Mouse (Mus musculus) frontal cortex, postnatal 14 days (tissue): Measurements from ENCODE around the gene Mterf4.
A peak's percentile ranks its signal among the peaks of the same experiment; 100 is the strongest.
"Not testable (repeated sequence)": the region's sequence is repeated elsewhere in the genome, so short reads cannot be mapped to it uniquely, and the experiment has no call there.

Experiments used
- DNase-seq, 2 experiments: peaks; one replicate each; pipeline ENCODE4 v3.0.0; 2022; ENCODE audit warnings: low spot score in 2 of 2

Mterf4 gene

GRCm38 (mm10) chr1:93305581-93306337 is at the start of gene Mterf4:
TSS of gene Mterf4 (minus strand) at chr1:93305915.
- DNase-seq: peak; percentile 64 to 75

- DNase-seq: no peak
These were observed 47.0 kb upstream of the Mterf4 start for GRCm38 (mm10) chr1:93352724-93353123.

- DNase-seq: no peak
These were observed 44.0 kb upstream of the Mterf4 start for GRCm38 (mm10) chr1:93349701-93350100.

- no peak for DNase-seq
These were observed 41.5 kb upstream of the Mterf4 start for GRCm38 (mm10) chr1:93347176-93347575.

GRCm38 (mm10) chr1:93343504-93344047 is 37.9 kb upstream of the Mterf4 start:
- DNase-seq: peak; percentile 93

- peak; percentile 91 to 94 for DNase-seq
These were observed 37.2 kb upstream of the Mterf4 start, which contains the start of the genes Ppp1r7 and Pask for GRCm38 (mm10) chr1:93342648-93343503. TSS of gene Ppp1r7 (plus strand) at chr1:93342854. TSS of gene Pask (minus strand) at chr1:93343482.

- no peak for DNase-seq
These were observed 28.9 kb upstream of the Mterf4 start for GRCm38 (mm10) chr1:93334621-93335020.

- no peak for DNase-seq
These were observed 20.7 kb upstream of the Mterf4 start for GRCm38 (mm10) chr1:93326446-93326845.

- DNase-seq: no peak
These were observed 18.3 kb upstream of the Mterf4 start for GRCm38 (mm10) chr1:93323973-93324372.

GRCm38 (mm10) chr1:93300578-93300977 is 5.1 kb downstream of the Mterf4 start:
- no peak for DNase-seq

GRCm38 (mm10) chr1:93299791-93300190 is 5.9 kb downstream of the Mterf4 start:
- no peak for DNase-seq

GRCm38 (mm10) chr1:93294491-93294890 is 11.2 kb downstream of the Mterf4 start:
- DNase-seq: not testable (repeated sequence)

GRCm38 (mm10) chr1:93292006-93292405 is 13.7 kb downstream of the Mterf4 start:
- DNase-seq: no peak

GRCm38 (mm10) chr1:93291591-93291990 is 14.1 kb downstream of the Mterf4 start:
- no peak for DNase-seq

GRCm38 (mm10) chr1:93290956-93291355 is 14.8 kb downstream of the Mterf4 start:
- no peak for DNase-seq

GRCm38 (mm10) chr1:93289678-93290214 is 16.0 kb downstream of the Mterf4 start:
- DNase-seq: no peak

GRCm38 (mm10) chr1:93277041-93277440 is 28.7 kb downstream of the Mterf4 start:
- no peak for DNase-seq

- DNase-seq: no peak
These were observed 30.2 kb downstream of the Mterf4 start for GRCm38 (mm10) chr1:93275561-93275960.

GRCm38 (mm10) chr1:93272409-93272821 is 33.3 kb downstream of the Mterf4 start:
- no peak for DNase-seq

GRCm38 (mm10) chr1:93271751-93272150 is 34.0 kb downstream of the Mterf4 start:
- DNase-seq: no peak

- no peak for DNase-seq
These were observed 35.0 kb downstream of the Mterf4 start for GRCm38 (mm10) chr1:93270516-93271240.
